Mouse (Mus musculus) testis, adult 2 months (tissue): ENCODE results near the gene Sec16a. TPM values are rescaled to one million over a fixed set of nuclear protein-coding genes. Genes with fewer than 3 reads are reported as not detected.

Source experiments
- H3K27ac ChIP-seq: fragments of 200-500 bp; 2 replicates; pipeline ENCODE4 v1.5.1; 2012; ENCODE audit warnings: low read depth, low read length; ENCODE audit not compliant: control insufficient read depth, insufficient read depth
- H3K27me3 ChIP-seq: fragments of 200-500 bp; 2 replicates; pipeline ENCODE4 v1.6.1; 2012; ENCODE audit warnings: mild to moderate bottlenecking, low read length, moderate library complexity; ENCODE audit not compliant: control insufficient read depth, insufficient read depth
- H3K36me3 ChIP-seq: fragments of 200-500 bp; 2 replicates; pipeline ENCODE4 v1.6.1; 2012; ENCODE audit warnings: mild to moderate bottlenecking, low read length; ENCODE audit not compliant: control insufficient read depth, insufficient read depth
- H3K4me1 ChIP-seq: fragments of 200-500 bp; 2 replicates; pipeline ENCODE4 v1.6.1; 2012; ENCODE audit warnings: low read length; ENCODE audit not compliant: control insufficient read depth, insufficient read depth
- H3K4me3 ChIP-seq: fragments of 200-500 bp; 2 replicates; pipeline ENCODE4 v1.5.1; 2012; ENCODE audit warnings: low read depth, mild to moderate bottlenecking, low read length, moderate library complexity, mixed read lengths; ENCODE audit not compliant: control insufficient read depth
- CTCF ChIP-seq: fragments of 200-500 bp; IDR thresholded peaks from 2 replicates; pipeline ENCODE4 v1.5.1; 2012; ENCODE audit warnings: low read depth, mild to moderate bottlenecking, inconsistent platforms, low read length, moderate library complexity; ENCODE audit not compliant: control insufficient read depth, insufficient read depth, insufficient replicate concordance
- POLR2A ChIP-seq: fragments of 200-500 bp; IDR thresholded peaks from 2 replicates; pipeline ENCODE4 v1.6.1; 2012; ENCODE audit warnings: low read depth, mild to moderate bottlenecking, inconsistent platforms, low read length, moderate library complexity; ENCODE audit not compliant: control insufficient read depth
- polyA plus RNA-seq: library from polyadenylated mRNA; depleted of rRNA; stranded (reverse); fragments of >200 nt; gene quantifications from 2 replicates; pipeline ENCODE4 v1.2.3, GENCODE M21; 2012; rRNA removed

Gene Sec16a
- polyA plus RNA-seq, 1 experiment = 58.1 TPM

DNA sequence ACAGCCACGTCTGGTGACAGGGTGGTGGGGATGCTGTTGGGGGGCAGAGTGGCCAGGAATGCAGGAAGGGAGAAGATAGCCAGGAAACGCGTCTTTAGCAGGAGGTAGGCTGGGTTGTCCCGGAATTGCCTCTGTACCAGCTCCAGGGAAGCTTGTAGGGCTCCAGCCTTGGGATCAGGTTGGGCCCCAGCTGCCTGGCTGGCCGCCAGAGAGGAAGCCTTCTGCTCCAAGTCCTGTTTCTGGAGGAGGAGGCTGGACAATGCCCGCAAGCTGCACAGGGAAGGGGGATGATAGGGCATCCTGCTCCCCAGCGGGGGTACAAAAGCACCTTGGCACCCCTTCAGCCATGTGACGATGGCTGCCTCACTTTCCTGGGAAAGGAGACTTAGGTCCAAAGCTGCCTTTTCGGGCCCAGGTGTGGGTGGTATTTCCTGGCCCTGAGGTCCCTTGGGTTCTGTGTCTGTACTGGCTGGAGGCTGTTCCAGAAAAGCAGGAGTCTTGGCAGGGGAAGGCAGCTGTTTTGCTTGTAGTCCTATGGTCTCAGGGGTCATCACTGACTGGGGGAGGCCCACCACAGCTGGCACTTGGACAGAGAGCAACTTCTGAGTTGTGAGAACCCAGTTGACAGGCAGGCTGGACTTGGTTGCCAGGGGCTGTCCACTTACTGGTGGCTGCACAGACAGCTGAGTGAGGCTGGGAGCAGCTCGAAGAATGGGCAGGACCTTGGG, 80.1 kb downstream of the Sec16a start:
- Histone ChIP-seq H3K4me1 (no peaks in the 10 kb centered on the region), H3K27ac (no peak overlapping the region), H3K27me3 (no peaks in the 10 kb centered on the region), H3K36me3 (peaks cover 3% of the 10 kb centered on the region), H3K4me3 (no peak overlapping the region)
- TF ChIP-seq CTCF = no peak
- TF ChIP-seq POLR2A = no peak

DNA sequence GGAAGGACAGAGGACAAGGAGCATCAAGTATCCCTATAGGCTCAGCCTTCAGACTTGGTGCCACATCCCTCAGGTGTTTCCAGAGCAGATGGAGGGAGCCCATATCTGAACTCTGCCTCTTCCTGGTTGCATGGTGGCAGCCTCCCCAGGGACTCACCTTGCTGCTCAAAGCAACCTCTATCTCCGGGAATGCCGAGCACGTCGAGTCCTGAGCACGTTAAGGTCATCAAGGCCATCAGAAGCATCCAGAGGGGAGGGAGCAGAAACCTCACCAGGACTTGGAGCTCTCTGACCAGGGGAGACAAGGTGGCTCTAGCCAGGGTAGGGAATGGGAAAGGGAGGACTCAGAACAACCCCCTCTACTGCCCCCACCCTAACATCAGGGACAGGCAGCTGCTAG, 81.5 kb downstream of the Sec16a start:
- no peak overlapping the region for H3K27ac ChIP-seq
- TF ChIP-seq POLR2A (no peak), CTCF (no peak)
- peaks cover 2% of the 10 kb centered on the region for H3K36me3 ChIP-seq
- H3K4me3 ChIP-seq = no peak overlapping the region
- no peaks in the 10 kb centered on the region for H3K27me3 ChIP-seq
- no peaks in the 10 kb centered on the region for H3K4me1 ChIP-seq

DNA sequence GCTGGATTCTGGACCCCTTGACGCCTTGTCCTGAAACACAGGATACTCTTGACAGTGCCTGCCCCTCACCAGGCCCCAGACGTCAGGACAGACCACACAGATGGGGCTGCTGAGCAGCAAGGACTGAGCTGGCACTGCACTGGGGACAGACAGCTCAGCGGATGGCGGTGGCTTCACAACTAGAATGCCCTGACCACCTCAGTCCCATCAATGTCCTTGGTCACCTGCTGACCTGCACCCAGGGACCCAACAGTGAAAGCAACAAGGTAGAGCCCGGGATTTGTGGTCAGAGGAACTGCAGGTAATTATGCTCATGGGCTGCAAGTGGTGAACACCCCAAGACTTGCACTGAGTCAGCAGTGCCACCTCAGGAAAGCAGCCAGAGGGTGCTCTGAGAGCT, 82.0 kb downstream of the Sec16a start:
- Histone ChIP-seq H3K4me3 (no peak overlapping the region), H3K27me3 (no peaks in the 10 kb centered on the region), H3K36me3 (peaks cover 1% of the 10 kb centered on the region), H3K4me1 (no peaks in the 10 kb centered on the region), H3K27ac (no peak overlapping the region)
- TF ChIP-seq CTCF = no peak
- TF ChIP-seq POLR2A = no peak

DNA sequence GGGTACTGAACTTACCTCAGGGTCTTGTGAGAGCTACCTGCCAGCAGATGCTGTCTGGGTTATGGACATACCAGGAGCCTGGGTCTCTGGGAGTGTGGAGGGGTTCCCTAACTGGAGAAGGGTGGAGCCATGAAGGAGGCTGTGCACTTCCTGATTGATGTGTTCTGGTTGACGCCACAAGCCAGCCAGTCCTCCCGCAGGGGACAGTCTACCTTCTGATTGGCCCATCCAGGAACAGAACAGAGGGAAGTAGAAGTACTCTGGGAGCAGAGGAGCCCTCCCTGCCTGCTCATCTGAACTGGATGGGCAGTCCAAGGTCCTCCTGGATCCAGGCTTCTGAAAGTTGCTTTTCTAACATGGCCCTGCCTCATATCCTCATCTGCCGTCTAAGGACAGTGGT, 84.2 kb downstream of the Sec16a start, which contains the start of gene Card9:
Gene Card9 (minus strand): TSS at position 147 of the 400 bp plus-strand sequence.
- Histone ChIP-seq H3K36me3 (no peaks in the 10 kb centered on the region; the same call in 1 of the 2 replicates), H3K27me3 (no peaks in the 10 kb centered on the region), H3K4me1 (no peaks in the 10 kb centered on the region), H3K4me3 (no peak within 1 kb of the TSS), H3K27ac (no peak within 1 kb of the TSS)
- no peak for TF ChIP-seq POLR2A
- TF ChIP-seq CTCF = no peak

DNA sequence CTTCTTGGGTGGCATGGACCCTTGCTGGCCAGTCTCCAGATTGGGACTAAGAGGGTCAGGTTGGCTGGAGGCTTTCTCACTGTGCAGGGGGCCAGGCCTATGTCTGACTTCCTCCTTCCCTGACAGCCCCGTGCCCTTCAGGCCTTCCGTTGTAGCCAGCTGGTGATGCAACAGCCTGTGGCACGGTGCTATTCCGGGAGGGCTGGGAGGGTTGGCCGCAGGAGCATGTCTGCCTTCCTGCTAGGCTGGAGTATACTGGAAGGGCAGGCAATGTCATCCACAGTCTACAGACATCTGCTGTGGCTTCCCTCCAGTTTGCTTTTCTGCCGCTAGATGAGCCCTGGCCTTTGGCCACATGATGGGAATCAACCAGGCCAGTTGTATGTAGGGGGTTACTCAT, 85.0 kb downstream of the Sec16a start:
- TF ChIP-seq POLR2A (no peak), CTCF (no peak)
- no peaks in the 10 kb centered on the region for H3K36me3 ChIP-seq
- no peak overlapping the region for H3K27ac ChIP-seq
- H3K4me3 ChIP-seq = no peak overlapping the region
- no peaks in the 10 kb centered on the region for H3K4me1 ChIP-seq
- H3K27me3 ChIP-seq = no peaks in the 10 kb centered on the region

Other genes with a start within 250 kb of the Sec16a start
- 0.20 and 0.65 TPM in 2 replicates for gene Lhx3, start 236.9 kb downstream of the Sec16a start, polyA plus RNA-seq
- gene Qsox2, start 207.7 kb downstream of the Sec16a start, polyA plus RNA-seq = 26.3 and 33.0 TPM in 2 replicates
- gene Ccdc187, start 150.7 kb downstream of the Sec16a start, polyA plus RNA-seq = 90.3 and 101 TPM in 2 replicates
- 16.6 and 20.5 TPM in 2 replicates for gene Gpsm1, start 129.7 kb downstream of the Sec16a start, polyA plus RNA-seq
- gene Dnlz, start 93.1 kb downstream of the Sec16a start, polyA plus RNA-seq = 6.2 and 6.5 TPM in 2 replicates
- 0.75 and 1.9 TPM in 2 replicates for gene Card9, start 84.3 kb downstream of the Sec16a start, polyA plus RNA-seq
- 20.2 and 22.5 TPM in 2 replicates for gene Snapc4, start 64.6 kb downstream of the Sec16a start, polyA plus RNA-seq
- 388 and 401 TPM in 2 replicates for gene Entr1, start 55.9 kb downstream of the Sec16a start, polyA plus RNA-seq
- 65.5 and 74.1 TPM in 2 replicates for gene Pmpca, start 55.9 kb downstream of the Sec16a start, polyA plus RNA-seq
- 67.3 and 71.0 TPM in 2 replicates for gene Inpp5e, start 36.0 kb downstream of the Sec16a start, polyA plus RNA-seq
- 3.0 TPM in 2 replicates for gene Notch1, start 71.4 kb upstream of the Sec16a start, polyA plus RNA-seq
- gene Egfl7, start 134.8 kb upstream of the Sec16a start, polyA plus RNA-seq = 27.4 and 41.2 TPM in 2 replicates
- gene Gm20532, start 141.4 kb upstream of the Sec16a start, polyA plus RNA-seq = not detected in 2 replicates
- 223 and 249 TPM in 2 replicates for gene Agpat2, start 159.2 kb upstream of the Sec16a start, polyA plus RNA-seq
- 10.3 and 12.0 TPM in 2 replicates for gene Fam69b, start 183.2 kb upstream of the Sec16a start, polyA plus RNA-seq
- gene Lcn4, start 226.1 kb upstream of the Sec16a start, polyA plus RNA-seq = not detected in 2 replicates